Mouse (Mus musculus) macrophage (primary cell): ENCODE results near the gene Ctnnal1. TPM values are rescaled to one million over a fixed set of nuclear protein-coding genes. Genes with fewer than 3 reads are reported as not detected.

ENCODE experiments used
- H3K27ac ChIP-seq: fragments of 350-480 bp; formaldehyde crosslinking; 2 replicates; pipeline ENCODE4 v1.9.0; 2021
- H3K36me3 ChIP-seq: fragments of 350-480 bp; formaldehyde crosslinking; 2 replicates; pipeline ENCODE4 v1.9.0; 2021; ENCODE audit errors: inconsistent target
- H3K4me3 ChIP-seq: fragments of 350-480 bp; formaldehyde crosslinking; 2 replicates; pipeline ENCODE4 v1.9.0; 2021; ENCODE audit errors: inconsistent target
- H3K79me2 ChIP-seq: fragments of 350-480 bp; formaldehyde crosslinking; 2 replicates; pipeline ENCODE4 v1.9.0; 2021; ENCODE audit errors: inconsistent target
- WGBS: methylation state at CpG from one replicate; pipeline ENCODE4 v1.1.7; 2026; ENCODE audit warnings: inconsistent platforms; ENCODE audit not compliant: missing documents; 5-methylcytosine and 5-hydroxymethylcytosine counted together
- polyA plus RNA-seq: library from polyadenylated mRNA; stranded (reverse); fragments of 250-400 nt; gene quantifications from 3 replicates; pipeline ENCODE4 v1.2.4, GENCODE M21; 2018; ENCODE audit warnings: inconsistent platforms

Gene Ctnnal1
- polyA plus RNA-seq, 1 experiment from 2014 or later = 0.23 TPM

GRCm38 (mm10) chr4:56802669-56803150 lies 62.3 kb downstream of the Ctnnal1 start:
- Histone ChIP-seq H3K36me3 (peaks cover 15% of the 10 kb centered on the region), H3K27ac (0 out of 2 replicates have a peak overlapping the region, but pooled peaks have one; percentile 17), H3K79me2 (peaks cover 24% of the 10 kb centered on the region), H3K4me3 (peak overlapping the region; percentile 86)
- 4% methylated on average over 25 of the region's 25 CpGs for WGBS

GRCm38 (mm10) chr4:56801907-56802668 lies 62.9 kb downstream of the Ctnnal1 start, which contains the start of the genes Elp1 and Fam206a:
Elp1 (minus strand) TSS chr4:56802331.
Fam206a (plus strand) TSS chr4:56802345.
- H3K27ac ChIP-seq = 0 out of 2 replicates have a peak within 1 kb of the TSS, but pooled peaks have one; percentile 17
- WGBS = under 1% methylated on average over 72 of the region's 72 CpGs
- H3K36me3 ChIP-seq = peaks cover 20% of the 10 kb centered on the region
- H3K4me3 ChIP-seq = peak within 1 kb of the TSS; percentile 86
- H3K79me2 ChIP-seq = peaks cover 24% of the 10 kb centered on the region

GRCm38 (mm10) chr4:56791373-56791772 lies 73.6 kb downstream of the Ctnnal1 start:
- Histone ChIP-seq H3K36me3 (peaks cover 87% of the 10 kb centered on the region), H3K27ac (no peak overlapping the region), H3K79me2 (no peaks in the 10 kb centered on the region), H3K4me3 (no peak overlapping the region)
- WGBS = 69% methylated on average over 1 of the region's 1 CpGs

GRCm38 (mm10) chr4:56771065-56771464 lies 93.9 kb downstream of the Ctnnal1 start:
- Histone ChIP-seq H3K79me2 (no peaks in the 10 kb centered on the region), H3K27ac (no peak overlapping the region), H3K4me3 (no peak overlapping the region), H3K36me3 (peaks cover 78% of the 10 kb centered on the region)
- WGBS = 78% methylated on average over 1 of the region's 1 CpGs

GRCm38 (mm10) chr4:56768913-56769312 lies 96.1 kb downstream of the Ctnnal1 start:
- no peak overlapping the region for H3K27ac ChIP-seq
- H3K36me3 ChIP-seq = peaks cover 79% of the 10 kb centered on the region
- 97% methylated on average over 7 of the region's 7 CpGs for WGBS
- no peaks in the 10 kb centered on the region for H3K79me2 ChIP-seq
- no peak overlapping the region for H3K4me3 ChIP-seq

- 28% methylated on average over 4 of the region's 5 CpGs for WGBS
- H3K79me2 ChIP-seq = no peaks in the 10 kb centered on the region
- H3K36me3 ChIP-seq = peaks cover 69% of the 10 kb centered on the region
- H3K27ac ChIP-seq = no peak overlapping the region
- H3K4me3 ChIP-seq = no peak overlapping the region
These were observed 97.1 kb downstream of the Ctnnal1 start for GRCm38 (mm10) chr4:56767861-56768284.

Other genes with a start within 250 kb of the Ctnnal1 start
- gene Gm26657, start 125.1 kb downstream of the Ctnnal1 start, polyA plus RNA-seq = not detected in 3 replicates
- not detected in 3 replicates for gene Actl7b, start 123.7 kb downstream of the Ctnnal1 start, polyA plus RNA-seq
- gene Actl7a, start 121.8 kb downstream of the Ctnnal1 start, polyA plus RNA-seq = not detected in 3 replicates
- gene Elp1, start 62.9 kb downstream of the Ctnnal1 start, polyA plus RNA-seq = 10.4 to 24.1 TPM (median 15.0 TPM) in 3 replicates
- 5.0 to 7.7 TPM (median 7.1 TPM) in 3 replicates for gene Fam206a, start 62.8 kb downstream of the Ctnnal1 start, polyA plus RNA-seq
- 6.2 to 12.1 TPM (median 8.7 TPM) in 3 replicates for gene Tmem245, start 82.2 kb upstream of the Ctnnal1 start, polyA plus RNA-seq
- gene Frrs1l, start 125.2 kb upstream of the Ctnnal1 start, polyA plus RNA-seq = not detected in 3 replicates